Mouse (Mus musculus): ENCODE measurements around the gene Apbb2. TPM values are rescaled to one million over a fixed set of nuclear protein-coding genes. Genes with fewer than 3 reads are reported as not detected.

The Apbb2 gene
- total and polyA plus RNA-seq, 2 experiments from 2014 or later = 64.6 to 77.2 TPM

DNA sequence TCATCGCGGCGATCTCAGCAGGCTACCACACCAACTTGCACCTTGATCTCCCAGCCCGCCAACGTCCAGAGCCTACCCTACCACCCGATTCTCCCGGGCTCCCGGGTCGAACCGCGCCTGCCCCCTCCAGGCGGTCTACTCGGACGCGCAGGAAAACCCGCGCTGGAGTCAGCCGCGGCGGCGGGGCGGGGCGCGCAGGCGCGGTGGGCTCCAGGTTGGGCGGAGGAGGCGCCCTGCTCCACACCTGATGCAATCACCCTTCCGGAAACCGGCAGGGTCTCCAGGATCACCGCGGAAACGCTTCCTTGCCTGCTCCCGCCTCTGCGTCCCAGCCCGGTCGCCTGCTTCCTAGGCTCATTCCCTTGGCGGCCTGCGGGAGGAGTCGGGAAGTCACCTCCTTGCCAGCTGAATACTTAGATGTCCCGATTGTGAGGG, 1.6 kb upstream of the Apbb2 start:
- WGBS = under 1% methylated on average over 41 of the region's 41 CpGs
- H3K9ac ChIP-seq = peak overlapping the region; percentile 57
- peak overlapping the region; percentile 51 for H3K4me3 ChIP-seq (ENCODE audit: low read depth, low read length)
- peak overlapping the region; percentile 64 for H3K27ac ChIP-seq (ENCODE audit: low read depth, low read length)
- peak; percentile 66 for ATAC-seq
- no peaks in the 10 kb centered on the region for H3K36me3 ChIP-seq (ENCODE audit: insufficient read depth)
- H3K9me3 ChIP-seq (ENCODE audit: low read length) = no peaks in the 10 kb centered on the region
- H3K4me2 ChIP-seq (ENCODE audit: low read depth) = peak overlapping the region; percentile 69
- 0 out of 2 replicates have a peak, but pooled peaks cover 7% of the 10 kb centered on the region for H3K4me1 ChIP-seq (ENCODE audit: insufficient read depth)
- peak; percentile 69 for TF ChIP-seq CTCF (IDR thresholded peaks at IDR 0.05; ENCODE audit: low read depth)
- peak; percentile 87 for DNase-seq
- H3K27me3 ChIP-seq (ENCODE audit: insufficient read depth, low read length) = no peaks in the 10 kb centered on the region

DNA sequence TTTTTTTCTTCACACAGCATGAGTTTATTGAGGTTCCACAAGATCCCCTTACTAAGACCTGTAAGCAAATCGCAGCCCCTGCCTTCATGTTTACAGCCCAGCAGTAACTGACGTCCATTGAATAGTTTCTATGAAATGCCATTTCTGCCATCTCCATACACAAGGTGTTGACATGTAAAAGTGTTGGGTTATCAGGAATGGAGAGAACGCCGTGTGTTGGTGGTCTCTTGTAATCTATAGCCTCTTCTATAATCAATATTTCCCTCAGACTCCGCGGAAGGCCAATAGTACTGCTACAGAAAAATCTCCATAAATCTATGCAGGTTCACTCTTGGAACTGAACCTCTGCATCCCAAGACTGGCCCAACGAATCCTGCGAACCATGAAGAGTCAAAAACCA, 1.1 kb upstream of the Apbb2 start:
- Histone ChIP-seq H3K27me3 (ENCODE audit: insufficient read depth, low read length) (no peaks in the 10 kb centered on the region), H3K4me3 (ENCODE audit: low read depth, low read length) (peak overlapping the region; percentile 51), H3K9me3 (ENCODE audit: low read length) (no peaks in the 10 kb centered on the region), H3K36me3 (ENCODE audit: insufficient read depth) (no peaks in the 10 kb centered on the region), H3K27ac (ENCODE audit: low read depth, low read length) (peak overlapping the region; percentile 64; the same call in 1 of the 2 replicates), H3K4me1 (ENCODE audit: insufficient read depth) (0 out of 2 replicates have a peak, but pooled peaks cover 7% of the 10 kb centered on the region), H3K9ac (peak overlapping the region; percentile 57), H3K4me2 (ENCODE audit: low read depth) (peak overlapping the region; percentile 69)
- DNase-seq (no peak), ATAC-seq (no peak)
- no peak for TF ChIP-seq CTCF (IDR thresholded peaks at IDR 0.05; ENCODE audit: low read depth)
- 43% methylated on average over 8 of the region's 8 CpGs for WGBS

DNA sequence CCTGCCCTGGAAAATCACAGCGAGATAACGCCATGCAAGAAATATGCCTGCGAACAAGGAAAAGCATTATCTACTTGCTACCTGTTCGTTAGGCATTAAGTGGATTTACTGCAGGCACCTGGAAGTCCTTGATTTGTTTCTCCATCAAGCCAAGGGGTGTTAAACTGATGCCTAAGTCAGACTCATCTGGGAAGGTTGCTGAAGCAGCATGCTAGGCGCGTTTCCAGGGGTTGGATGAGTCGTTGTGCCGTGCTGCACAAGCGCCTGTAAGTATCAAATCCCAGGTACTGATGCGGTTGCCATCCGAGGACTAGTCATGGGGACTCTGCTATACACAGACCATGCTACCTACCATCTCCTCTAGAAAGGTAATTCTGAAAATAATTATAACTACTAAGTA, 611 bp upstream of the Apbb2 start:
- H3K4me2 ChIP-seq (ENCODE audit: low read depth) = peak overlapping the region; percentile 69
- 34% methylated on average over 11 of the region's 11 CpGs for WGBS
- H3K27ac ChIP-seq (ENCODE audit: low read depth, low read length) = peak overlapping the region; percentile 94
- no peaks in the 10 kb centered on the region for H3K9me3 ChIP-seq (ENCODE audit: low read length)
- no peaks in the 10 kb centered on the region for H3K36me3 ChIP-seq (ENCODE audit: insufficient read depth)
- H3K4me3 ChIP-seq (ENCODE audit: low read depth, low read length) = peak overlapping the region; percentile 87
- peak overlapping the region; percentile 90 for H3K9ac ChIP-seq
- no peak for TF ChIP-seq CTCF (IDR thresholded peaks at IDR 0.05; ENCODE audit: low read depth)
- ATAC-seq = no peak
- H3K27me3 ChIP-seq (ENCODE audit: insufficient read depth, low read length) = no peaks in the 10 kb centered on the region
- DNase-seq = no peak
- 0 out of 2 replicates have a peak, but pooled peaks cover 7% of the 10 kb centered on the region for H3K4me1 ChIP-seq (ENCODE audit: insufficient read depth)

DNA sequence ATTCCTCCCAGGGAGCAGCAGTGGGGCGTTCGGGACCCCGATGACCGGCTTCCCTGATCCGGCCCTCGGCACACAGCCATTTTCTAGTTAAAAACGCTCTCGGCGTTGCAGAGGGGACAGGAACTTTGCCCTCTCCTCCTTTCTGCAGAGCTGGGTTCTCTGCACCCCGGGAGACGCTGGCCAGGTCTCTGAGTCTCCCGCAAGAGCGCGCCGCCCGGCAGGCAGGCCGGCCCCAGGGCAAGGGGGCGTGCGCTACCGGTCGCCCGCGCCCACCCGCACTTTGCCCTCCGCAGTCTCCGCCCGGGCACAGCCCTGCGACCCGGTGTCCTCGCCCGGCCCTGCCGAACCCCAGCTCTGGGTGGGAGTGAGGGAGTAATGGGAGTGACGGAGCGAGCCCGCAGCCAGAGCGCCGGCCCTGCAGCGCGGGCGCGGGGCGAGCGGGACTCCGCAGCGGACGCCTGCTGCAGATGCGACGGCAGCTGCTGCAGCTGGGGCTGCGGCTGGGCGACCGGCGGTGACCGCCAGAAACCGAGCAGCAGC, 593 bp downstream of the Apbb2 start:
- no peak for TF ChIP-seq CTCF (IDR thresholded peaks at IDR 0.05; ENCODE audit: low read depth)
- Histone ChIP-seq H3K9me3 (ENCODE audit: low read length) (no peaks in the 10 kb centered on the region), H3K4me1 (ENCODE audit: insufficient read depth) (0 out of 2 replicates have a peak, but pooled peaks cover 7% of the 10 kb centered on the region), H3K27ac (ENCODE audit: low read depth, low read length) (peak overlapping the region; percentile 94), H3K4me2 (ENCODE audit: low read depth) (peak overlapping the region; percentile 69), H3K4me3 (ENCODE audit: low read depth, low read length) (peak overlapping the region; percentile 87), H3K36me3 (ENCODE audit: insufficient read depth) (no peaks in the 10 kb centered on the region), H3K9ac (peak overlapping the region; percentile 90), H3K27me3 (ENCODE audit: insufficient read depth, low read length) (no peaks in the 10 kb centered on the region)
- 3% methylated on average over 47 of the region's 54 CpGs for WGBS
- peak; percentile 52 for ATAC-seq
- no peak for DNase-seq

DNA sequence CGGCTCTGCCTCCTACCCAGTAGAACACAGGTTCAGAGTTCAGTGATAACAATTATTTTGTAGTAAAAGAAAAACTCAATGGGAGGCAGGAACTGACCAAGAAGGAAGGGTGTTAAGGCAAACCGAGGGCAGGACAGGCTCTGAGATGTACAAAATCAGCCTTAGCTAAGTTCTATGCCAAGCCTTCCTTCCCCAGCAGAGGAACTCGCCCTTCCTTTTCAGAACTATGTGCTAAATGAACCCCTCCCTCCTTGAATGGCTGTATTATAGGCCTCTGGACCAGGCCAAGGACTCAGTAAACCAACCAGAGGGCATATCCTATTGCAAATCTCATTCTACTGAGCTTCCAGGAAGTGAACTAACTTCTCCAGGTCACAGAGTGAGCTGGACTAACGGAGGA, 3.6 kb downstream of the Apbb2 start:
- ATAC-seq (no peak), DNase-seq (no peak)
- H3K9me3 ChIP-seq (ENCODE audit: low read length) = no peaks in the 10 kb centered on the region
- no peak overlapping the region for H3K9ac ChIP-seq
- H3K4me3 ChIP-seq (ENCODE audit: low read depth, low read length) = no peak overlapping the region
- no peak overlapping the region for H3K4me2 ChIP-seq (ENCODE audit: low read depth)
- no peaks in the 10 kb centered on the region for H3K27me3 ChIP-seq (ENCODE audit: insufficient read depth, low read length)
- no peak overlapping the region for H3K27ac ChIP-seq (ENCODE audit: low read depth, low read length)
- H3K4me1 ChIP-seq (ENCODE audit: insufficient read depth) = 0 out of 2 replicates have a peak, but pooled peaks cover 7% of the 10 kb centered on the region
- WGBS = 75% methylated on average over 4 of the region's 4 CpGs
- TF ChIP-seq CTCF (IDR thresholded peaks at IDR 0.05; ENCODE audit: low read depth) = no peak
- H3K36me3 ChIP-seq (ENCODE audit: insufficient read depth) = no peaks in the 10 kb centered on the region

DNA sequence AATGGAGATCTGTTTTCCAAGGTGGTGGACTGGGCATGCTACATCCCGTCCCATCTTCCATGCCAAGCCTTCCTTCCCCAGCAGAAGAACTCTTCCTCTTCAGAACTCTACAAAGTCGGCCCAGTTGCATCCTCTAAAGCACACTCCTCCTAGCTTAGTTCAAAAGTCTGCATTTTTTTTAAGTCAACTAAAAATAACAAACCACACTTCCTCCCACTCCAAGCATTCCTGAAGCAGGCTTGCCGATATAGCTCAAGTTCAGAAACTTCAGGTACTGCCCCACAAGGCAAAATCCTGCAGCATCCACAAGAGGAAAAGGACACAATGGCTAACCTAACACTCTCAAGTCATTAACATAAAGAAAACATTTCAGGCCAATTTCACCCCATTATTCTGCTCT, 4.9 kb downstream of the Apbb2 start:
- Histone ChIP-seq H3K4me2 (ENCODE audit: low read depth) (no peak overlapping the region), H3K4me1 (ENCODE audit: insufficient read depth) (0 out of 2 replicates have a peak, but pooled peaks cover 7% of the 10 kb centered on the region), H3K9me3 (ENCODE audit: low read length) (no peaks in the 10 kb centered on the region), H3K27me3 (ENCODE audit: insufficient read depth, low read length) (no peaks in the 10 kb centered on the region), H3K27ac (ENCODE audit: low read depth, low read length) (no peak overlapping the region), H3K9ac (no peak overlapping the region), H3K4me3 (ENCODE audit: low read depth, low read length) (no peak overlapping the region), H3K36me3 (ENCODE audit: insufficient read depth) (no peaks in the 10 kb centered on the region)
- no peak for DNase-seq
- no peak for TF ChIP-seq CTCF (IDR thresholded peaks at IDR 0.05; ENCODE audit: low read depth)
- 72% methylated on average over 3 of the region's 3 CpGs for WGBS
- no peak for ATAC-seq

GRCm38 (mm10) chr5:66612964-66613363, 5.6 kb downstream of the Apbb2 start:
- H3K36me3 ChIP-seq (ENCODE audit: insufficient read depth) = no peaks in the 10 kb centered on the region
- H3K4me1 ChIP-seq (ENCODE audit: insufficient read depth) = 0 out of 2 replicates have a peak, but pooled peaks cover 7% of the 10 kb centered on the region
- H3K4me2 ChIP-seq (ENCODE audit: low read depth) = no peak overlapping the region
- no peak overlapping the region for H3K4me3 ChIP-seq (ENCODE audit: low read depth, low read length)
- no peaks in the 10 kb centered on the region for H3K9me3 ChIP-seq (ENCODE audit: low read length)
- DNase-seq (no peak), ATAC-seq (no peak)
- 77% methylated on average over 5 of the region's 5 CpGs for WGBS
- no peak overlapping the region for H3K27ac ChIP-seq (ENCODE audit: low read depth, low read length)
- no peaks in the 10 kb centered on the region for H3K27me3 ChIP-seq (ENCODE audit: insufficient read depth, low read length)
- H3K9ac ChIP-seq = no peak overlapping the region
- no peak for TF ChIP-seq CTCF (IDR thresholded peaks at IDR 0.05; ENCODE audit: low read depth)
